Mouse (Mus musculus) embryo, embryonic 9.5 days (tissue): ENCODE measurements at regions not wholly inside any gene's neighbourhood (a gene's known extent, or its start where the extent isn't known, plus 50 kb on each side); places are given as distances from the start of the nearest gene placed in this dataset.

Source experiments
- DNase-seq: peaks from one replicate; pipeline ENCODE4 v3.0.0-alpha.2; 2017; ENCODE audit errors: extremely low spot score

- DNase-seq = no peak
Observed at GRCm38 (mm10) chr14:102882281-102882680, 100.2 kb downstream of the Kctd12 start.

GRCm38 (mm10) chr14:102880658-102881083 lies 101.8 kb downstream of the Kctd12 start:
- no peak for DNase-seq

- no peak for DNase-seq
Observed at GRCm38 (mm10) chr14:102878572-102878971, 103.9 kb downstream of the Kctd12 start.

GRCm38 (mm10) chr14:102868160-102868559 lies 114.3 kb downstream of the Kctd12 start:
- no peak for DNase-seq

- no peak for DNase-seq
Observed at GRCm38 (mm10) chr14:102867697-102868096, 114.7 kb downstream of the Kctd12 start.

- no peak for DNase-seq
Observed at GRCm38 (mm10) chr14:102866511-102866910, 115.9 kb downstream of the Kctd12 start.

GRCm38 (mm10) chr14:102861694-102862093 lies 120.7 kb downstream of the Kctd12 start:
- DNase-seq = no peak

GRCm38 (mm10) chr14:102859361-102859871 lies 123.0 kb downstream of the Kctd12 start:
- peak; percentile 6 for DNase-seq

- no peak for DNase-seq
Observed at GRCm38 (mm10) chr14:102855264-102855840, 127.1 kb downstream of the Kctd12 start.

GRCm38 (mm10) chr14:102843700-102844099 lies 138.7 kb downstream of the Kctd12 start:
- DNase-seq = no peak

- DNase-seq = no peak
Observed at GRCm38 (mm10) chr14:102837602-102838001, 144.8 kb downstream of the Kctd12 start.

- no peak for DNase-seq
Observed at GRCm38 (mm10) chr14:102835118-102835769, 147.2 kb downstream of the Kctd12 start.

GRCm38 (mm10) chr14:102828442-102828841 lies 154.0 kb downstream of the Kctd12 start:
- no peak for DNase-seq

GRCm38 (mm10) chr14:102827756-102828384 lies 154.6 kb downstream of the Kctd12 start:
- no peak for DNase-seq

- no peak for DNase-seq
Observed at GRCm38 (mm10) chr14:102825525-102825924, 156.9 kb downstream of the Kctd12 start.

GRCm38 (mm10) chr14:102820663-102821062 lies 161.8 kb downstream of the Kctd12 start:
- no peak for DNase-seq

- DNase-seq = no peak
Observed at GRCm38 (mm10) chr14:102811678-102812081, 170.8 kb downstream of the Kctd12 start.

- no peak for DNase-seq
Observed at GRCm38 (mm10) chr14:102811022-102811421, 171.4 kb downstream of the Kctd12 start.

GRCm38 (mm10) chr14:102810121-102810921 lies 172.1 kb downstream of the Kctd12 start:
- DNase-seq = no peak

GRCm38 (mm10) chr14:102805936-102806923 lies 176.2 kb downstream of the Kctd12 start:
- DNase-seq = peak; percentile 36

- no peak for DNase-seq
Observed at GRCm38 (mm10) chr14:102795676-102796075, 186.8 kb downstream of the Kctd12 start.
